Mouse (Mus musculus) adrenal gland (tissue): ENCODE data around the gene Kera.

ENCODE experiments used
- intact Hi-C: fragments of 180-260 bp; cut with DNase I; formaldehyde crosslinking; loops from one replicate; pipeline ENCODE4 v1.15.1; 2025
- long read RNA-seq, 2 experiments: library from polyadenylated mRNA; unstranded; transcript quantifications; one replicate each; pipeline ENCODE4 v2.0.0; 2020; ENCODE audit warnings: borderline replicate concordance in 1 of 2; ENCODE audit not compliant: insufficient replicate concordance in 1 of 2

Gene Kera
- long read RNA-seq, experiment 1: 0 reads
- long read RNA-seq, experiment 2: 0 reads

DNA sequence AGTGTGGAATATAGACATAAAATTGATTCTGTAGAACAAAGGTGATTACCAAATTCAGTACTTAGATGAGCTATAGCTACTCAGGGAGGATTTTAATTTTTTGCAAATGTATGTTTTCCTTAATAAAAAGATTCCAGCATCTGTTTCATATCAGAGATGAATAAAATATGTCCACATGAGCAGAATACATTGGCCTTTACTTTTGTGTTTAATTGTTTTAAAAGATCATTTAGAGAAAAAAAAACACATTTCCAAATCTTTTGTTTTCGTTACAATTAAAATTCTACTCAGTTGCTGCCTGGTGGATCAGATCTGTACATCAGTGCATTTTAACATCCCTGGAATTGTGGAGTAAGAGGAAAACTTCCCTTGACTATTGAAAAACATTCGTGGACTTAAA is at the start of gene Kera:
TSS of gene Kera (plus strand) at position 301 of the 400 bp plus-strand sequence.
- intact Hi-C loops: no loop called here

DNA sequence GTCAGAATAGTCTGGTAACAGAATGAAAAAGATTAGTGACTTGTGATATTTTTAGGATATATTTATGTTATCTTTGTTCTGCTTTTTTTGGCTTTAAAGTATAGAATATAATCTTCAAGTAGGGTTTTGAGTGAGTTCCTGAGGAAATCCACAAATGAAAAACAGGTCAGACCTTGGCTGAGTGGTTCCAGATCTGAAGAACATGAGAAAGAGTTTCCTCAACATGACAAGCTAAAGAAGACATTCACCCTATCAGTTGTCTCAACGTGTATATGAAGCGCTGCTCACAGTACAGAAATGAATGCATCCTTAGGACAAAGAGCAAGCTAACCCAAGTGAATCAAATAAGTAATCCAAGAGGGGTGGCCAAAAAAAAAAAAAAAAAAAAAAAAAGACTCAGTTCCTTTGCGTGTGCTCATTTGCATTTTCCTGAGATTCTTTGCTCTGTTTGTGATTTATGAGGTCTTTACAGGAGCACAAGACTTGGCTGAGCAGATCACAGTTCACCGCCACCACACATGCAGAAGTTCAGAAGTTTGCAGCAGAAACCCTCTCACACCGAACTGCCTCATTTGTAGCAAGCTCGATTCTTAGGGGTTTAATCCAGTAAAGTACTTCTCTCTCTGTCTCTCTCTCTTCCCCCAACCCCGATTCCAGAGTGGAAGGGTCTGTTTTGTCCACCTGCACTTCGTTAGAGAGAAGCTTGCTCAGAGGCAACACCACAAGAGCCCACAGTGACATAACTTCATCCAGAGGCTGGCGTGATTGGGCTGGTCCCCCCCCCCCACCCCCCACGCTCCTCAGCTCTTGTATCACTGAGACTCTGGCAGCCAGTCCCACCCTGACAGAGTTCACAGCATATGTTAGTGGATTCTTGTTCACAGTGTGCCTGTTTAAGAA is 41.5 kb upstream of the Kera start, which contains the start of gene Lum:
TSS of gene Lum (plus strand) at position 172 of the 900 bp plus-strand sequence.
- intact Hi-C loops: no loop called here

DNA sequence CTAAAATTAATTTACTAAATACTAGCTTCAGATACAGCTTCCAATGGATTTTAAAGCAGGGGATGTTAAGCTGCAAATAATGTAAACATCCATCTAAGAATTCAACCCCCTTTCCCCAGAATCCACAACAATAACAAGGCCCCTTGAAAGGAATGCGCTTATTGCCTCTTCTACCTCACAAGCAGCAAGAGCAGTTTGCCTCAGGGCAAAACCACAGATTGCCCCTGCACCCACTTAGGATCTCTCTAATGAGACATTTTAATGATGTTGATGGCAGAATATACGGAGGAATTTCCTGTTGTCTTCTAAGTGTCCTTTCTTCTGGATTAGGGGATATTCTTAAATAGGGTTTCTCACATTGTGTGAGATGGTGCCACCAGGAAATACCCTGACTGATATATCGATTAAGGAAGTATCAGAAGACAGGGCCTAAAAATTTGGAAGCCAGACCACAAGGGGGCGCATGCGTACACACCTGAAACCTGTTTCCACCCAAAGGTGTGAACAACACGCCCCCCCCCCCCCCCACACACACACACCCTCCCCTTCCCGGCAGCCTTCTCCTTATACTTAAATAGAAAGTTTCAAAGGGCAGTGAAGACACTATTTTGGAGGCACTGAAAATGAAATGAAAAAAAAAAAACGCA is 39.1 kb upstream of the Kera start:
- intact Hi-C loops: loop anchor here (2.0 kb wide), 1 partner anchor 101 kb away; no protein-coding TSS in a partner anchor

DNA sequence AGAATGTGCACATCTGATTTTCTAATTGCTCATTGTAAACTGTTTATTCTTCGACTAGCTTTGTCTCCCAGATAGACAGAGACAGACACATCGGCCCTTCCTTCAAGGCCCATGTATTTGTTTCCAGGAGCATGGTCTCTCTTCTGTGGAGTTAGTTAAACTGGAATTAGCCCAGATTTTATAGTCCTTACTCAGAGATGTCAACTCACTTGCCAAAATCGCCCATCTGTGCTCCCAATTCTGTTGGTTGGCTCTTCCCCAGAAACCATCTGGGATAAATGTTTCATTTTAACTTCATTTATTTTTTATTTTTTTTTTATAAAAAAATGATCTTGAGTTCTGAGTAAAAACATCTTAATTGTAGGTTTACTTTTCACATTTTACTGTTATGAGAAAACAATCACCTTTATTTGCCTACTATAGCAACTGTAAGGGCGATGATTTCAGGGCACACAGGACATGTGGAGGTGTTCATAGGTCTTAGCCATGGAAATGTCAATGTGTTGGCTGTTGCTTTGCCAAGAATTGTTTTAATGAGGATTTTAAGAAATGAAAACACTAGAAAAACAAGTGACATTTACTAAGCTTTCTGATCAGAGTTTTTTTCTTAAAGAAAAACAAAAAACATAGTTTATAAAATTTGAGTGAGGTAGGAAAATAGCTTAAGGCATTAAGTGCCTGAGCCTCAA is 24.0 kb upstream of the Kera start:
- intact Hi-C loops: no loop called here

- intact Hi-C loops: no loop called here
Observed at GRCm38 (mm10) chr10:97584176-97584575, 22.5 kb upstream of the Kera start.

DNA sequence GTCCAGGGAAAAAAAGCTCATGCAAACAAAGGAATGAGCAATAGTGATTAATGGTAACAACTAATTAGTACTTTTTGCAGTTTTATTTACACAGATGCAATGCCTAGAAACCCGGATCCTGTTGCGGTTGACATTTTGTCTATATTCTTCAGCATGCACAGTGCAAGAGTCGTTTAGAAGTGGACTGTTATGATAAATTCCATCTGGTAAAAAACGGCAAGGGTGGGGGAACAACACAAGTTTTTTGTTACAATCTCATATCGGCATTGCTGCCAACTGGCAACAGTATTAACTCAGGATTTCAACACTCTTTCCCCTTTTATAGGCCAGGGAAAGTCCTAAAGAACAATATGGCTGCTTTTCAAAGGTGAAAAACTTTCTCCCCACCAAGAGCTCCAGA is 19.5 kb upstream of the Kera start:
- intact Hi-C loops: no loop called here

GRCm38 (mm10) chr10:97589574-97589973 is 17.1 kb upstream of the Kera start:
- intact Hi-C loops: no loop called here

GRCm38 (mm10) chr10:97591036-97591435 is 15.6 kb upstream of the Kera start:
- intact Hi-C loops: no loop called here

GRCm38 (mm10) chr10:97591685-97592084 is 15.0 kb upstream of the Kera start:
- intact Hi-C loops: no loop called here

DNA sequence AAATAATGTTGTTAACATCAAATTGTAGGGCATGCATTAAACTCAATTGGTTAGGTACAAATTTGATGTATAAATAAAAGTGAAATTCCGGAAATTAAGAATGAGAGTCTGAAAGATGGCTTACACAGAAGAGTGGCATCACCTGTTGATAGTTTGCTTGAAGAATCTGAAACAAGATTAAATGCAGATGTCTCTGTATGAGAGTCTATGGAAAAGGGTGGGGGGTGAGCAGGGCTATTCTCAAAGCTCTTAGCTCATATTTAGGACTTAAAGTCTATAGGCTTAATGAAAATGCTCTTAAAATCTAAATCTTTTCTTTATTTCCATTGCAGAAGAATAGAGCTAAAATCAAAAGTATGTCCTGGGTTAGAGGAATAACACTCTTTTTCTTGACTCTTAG is 11.0 kb upstream of the Kera start:
- intact Hi-C loops: no loop called here

DNA sequence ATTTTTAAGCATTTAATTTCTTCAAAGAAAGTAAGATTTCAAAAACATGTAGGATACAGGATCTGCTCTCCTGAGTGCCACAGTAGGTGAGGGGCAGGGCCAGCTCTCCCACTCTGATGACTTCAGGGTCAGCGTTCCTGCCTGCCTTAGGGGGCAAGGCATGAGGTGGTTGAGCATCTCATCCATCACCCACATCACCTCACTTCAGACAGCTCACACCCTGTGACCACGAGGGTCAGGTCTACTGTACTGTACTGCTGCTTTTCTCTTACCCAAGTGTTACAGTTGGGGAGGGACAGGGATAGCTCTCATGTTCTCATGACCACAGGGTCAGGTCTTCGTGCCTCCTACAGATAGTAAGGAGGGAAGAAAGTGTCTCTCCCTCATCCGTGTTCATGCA is 4.9 kb upstream of the Kera start:
- intact Hi-C loops: no loop called here

GRCm38 (mm10) chr10:97603256-97603655 is 3.4 kb upstream of the Kera start:
- intact Hi-C loops: no loop called here

DNA sequence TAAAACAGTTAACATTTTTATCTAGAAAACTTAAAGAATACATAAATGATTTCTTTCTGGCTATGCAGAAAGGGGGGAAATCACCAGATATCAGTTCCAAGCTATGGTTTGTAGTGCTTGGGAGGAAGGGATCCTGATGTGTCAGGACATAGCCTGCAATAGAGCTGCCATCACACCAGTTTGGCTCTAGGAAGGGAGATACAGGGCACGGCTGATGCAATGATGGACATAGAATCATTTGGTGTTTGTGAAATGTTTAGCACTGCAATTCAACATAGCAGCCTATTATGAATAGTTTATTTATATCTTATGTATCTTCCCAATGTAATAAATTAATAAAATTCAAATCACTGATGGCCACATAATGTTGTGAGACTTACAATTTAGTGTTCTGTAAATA is 15.6 kb downstream of the Kera start:
- intact Hi-C loops: no loop called here

DNA sequence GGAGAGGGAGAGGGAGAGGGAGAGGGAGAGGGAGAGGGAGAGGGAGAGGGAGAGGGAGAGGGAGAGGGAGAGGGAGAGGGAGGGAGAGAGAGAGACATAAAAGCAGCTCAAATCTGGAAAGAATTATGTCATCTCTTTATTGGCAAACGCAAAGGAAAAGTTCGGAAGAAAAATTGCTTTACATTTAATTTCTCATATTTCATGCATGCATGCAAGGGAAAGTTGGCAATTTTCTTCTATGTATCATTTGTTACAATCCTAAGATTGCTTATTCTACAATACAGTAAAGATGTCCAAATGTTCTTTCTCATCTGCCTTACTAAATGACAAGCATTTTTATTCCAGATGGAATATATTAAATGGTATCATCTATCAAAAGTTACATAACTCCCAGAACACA is 17.7 kb downstream of the Kera start:
- intact Hi-C loops: no loop called here

GRCm38 (mm10) chr10:97625116-97625515 is 18.4 kb downstream of the Kera start:
- intact Hi-C loops: no loop called here

GRCm38 (mm10) chr10:97626543-97626942 is 19.9 kb downstream of the Kera start:
- intact Hi-C loops: no loop called here

DNA sequence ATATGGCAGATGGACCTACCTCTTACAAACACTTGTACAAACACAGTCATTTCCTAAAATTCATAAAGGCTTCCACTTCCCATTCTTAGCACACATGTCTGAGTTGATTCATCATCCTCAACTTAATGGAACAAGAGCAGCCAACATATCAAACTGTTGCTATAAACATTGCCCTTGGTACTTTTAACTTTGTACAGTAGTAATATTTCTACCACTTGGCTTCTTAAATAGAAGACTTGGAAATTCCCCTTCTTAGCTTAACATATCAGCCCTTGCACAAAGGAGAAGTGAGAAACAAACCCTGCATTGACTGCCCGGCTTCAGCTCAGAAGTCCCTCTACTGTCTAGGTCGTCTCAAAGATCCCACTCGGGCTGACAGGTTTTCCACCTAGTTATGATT is 24.4 kb downstream of the Kera start:
- intact Hi-C loops: no loop called here

DNA sequence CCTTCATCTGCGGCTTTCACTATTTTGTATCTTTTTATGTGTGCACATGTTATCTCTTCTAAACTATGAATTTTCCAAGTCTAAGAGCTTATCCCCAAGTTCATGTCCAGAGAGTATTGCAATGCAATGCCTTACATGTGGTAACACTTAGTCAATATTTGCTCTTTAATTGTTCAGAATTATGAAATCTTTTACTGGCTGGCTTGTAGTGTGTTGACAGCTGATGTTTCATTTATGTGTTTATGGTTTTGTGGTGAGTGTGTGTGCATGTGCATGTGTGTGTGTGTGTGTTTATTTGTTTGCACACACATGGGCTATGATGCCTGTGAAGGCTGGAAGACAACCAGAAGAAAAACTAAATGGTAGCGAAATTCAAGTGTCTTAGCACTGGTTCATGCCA is 35.2 kb downstream of the Kera start:
- intact Hi-C loops: no loop called here

DNA sequence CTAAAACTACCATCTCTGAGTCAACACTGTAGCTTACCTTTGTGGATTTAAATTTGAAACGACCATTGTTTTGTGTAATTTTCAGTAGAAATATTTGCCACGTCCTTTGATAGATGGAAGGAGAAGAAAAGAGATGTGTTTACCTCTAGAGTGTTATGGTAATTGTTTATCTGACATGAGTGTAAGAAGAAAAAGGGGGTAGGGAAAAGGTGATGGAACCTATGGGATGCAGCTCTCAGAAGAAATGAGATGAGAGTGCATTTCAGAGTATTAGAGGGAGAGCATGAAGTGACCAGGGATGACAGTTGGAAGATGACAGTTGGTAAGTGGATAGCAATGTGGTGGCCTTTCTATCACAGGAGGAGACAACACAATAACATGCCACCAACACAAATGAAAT is 37.1 kb downstream of the Kera start, which contains the start of gene Epyc:
TSS of gene Epyc (plus strand) at position 301 of the 400 bp plus-strand sequence.
- intact Hi-C loops: no loop called here

DNA sequence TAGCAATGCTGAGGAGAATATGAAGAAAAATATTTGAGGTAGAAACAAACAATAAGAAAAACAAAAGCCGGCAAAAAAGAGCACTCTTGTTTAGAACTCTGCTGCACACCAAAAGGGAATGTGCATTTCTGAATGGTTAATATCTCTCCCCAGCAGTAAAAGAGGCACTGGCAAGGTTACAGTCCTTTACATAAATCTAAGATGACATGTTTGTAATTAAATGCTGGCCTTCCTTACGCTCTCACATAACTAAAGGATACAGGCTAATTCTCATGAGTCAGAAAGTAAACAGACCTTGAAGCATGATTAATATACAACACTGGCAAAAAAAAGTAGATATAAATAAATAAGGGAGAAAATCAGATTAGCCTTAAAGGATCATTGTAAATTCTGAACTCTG is 43.7 kb downstream of the Kera start:
- intact Hi-C loops: no loop called here

- intact Hi-C loops: no loop called here
Observed at GRCm38 (mm10) chr10:97659489-97659888, 52.8 kb downstream of the Kera start.
